Mouse (Mus musculus): ENCODE measurements at regions not wholly inside any gene's neighbourhood (a gene's known extent, or its start where the extent isn't known, plus 50 kb on each side); places are given as distances from the start of the nearest gene placed in this dataset.

- Histone ChIP-seq H3K4me2 (replicated peaks; ENCODE audit: low read depth) (no peak overlapping the region), H3K9ac (ENCODE audit: low read depth, low read length) (no peak overlapping the region), H3K4me1 (replicated peaks; ENCODE audit: control insufficient read depth, insufficient read depth, low read length) (no peaks in the 10 kb centered on the region), H3K27me3 (replicated peaks; ENCODE audit: control insufficient read depth, insufficient read depth, low read length) (no peaks in the 10 kb centered on the region), H3K9me3 (ENCODE audit: control insufficient read depth) (no peaks in the 10 kb centered on the region), H3K27ac (ENCODE audit: low read depth, low read length) (no peak overlapping the region), H3K36me3 (ENCODE audit: control insufficient read depth, insufficient read depth) (no peaks in the 10 kb centered on the region), H3K4me3 (ENCODE audit: low read depth, low read length) (no peak overlapping the region)
- 68% methylated on average over 2 of the region's 2 CpGs for WGBS
- ATAC-seq, result no peak
- TF ChIP-seq CTCF (IDR thresholded peaks at IDR 0.05; ENCODE audit: low read depth), result no peak
Measured at GRCm38 (mm10) chr12:68728882-68729281, 430.1 kb downstream of the Rps29 start.

DNA sequence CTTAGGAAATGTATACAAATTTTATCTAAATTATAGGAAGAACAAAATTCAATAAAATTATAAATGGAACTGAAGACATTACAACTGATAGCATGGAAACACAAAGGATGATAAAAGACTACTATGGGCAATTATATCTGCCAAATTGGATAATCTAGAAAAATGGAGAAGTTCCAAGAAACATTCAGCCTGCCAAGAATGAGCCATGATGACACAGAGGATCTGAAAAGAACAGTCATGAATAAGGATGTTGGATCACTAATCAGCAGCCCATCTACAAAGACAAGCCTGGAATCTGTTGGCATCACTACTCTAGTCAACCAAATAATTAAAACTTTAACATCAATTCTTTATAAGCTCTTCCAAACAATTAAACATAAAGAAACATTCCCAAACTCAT, 440.0 kb downstream of the Rps29 start:
- Histone ChIP-seq H3K36me3 (ENCODE audit: control insufficient read depth, insufficient read depth) (no peaks in the 10 kb centered on the region), H3K9me3 (ENCODE audit: control insufficient read depth) (no peaks in the 10 kb centered on the region), H3K4me1 (replicated peaks; ENCODE audit: control insufficient read depth, insufficient read depth, low read length) (no peaks in the 10 kb centered on the region), H3K9ac (ENCODE audit: low read depth, low read length) (no peak overlapping the region), H3K27ac (ENCODE audit: low read depth, low read length) (no peak overlapping the region), H3K4me2 (replicated peaks; ENCODE audit: low read depth) (no peak overlapping the region), H3K4me3 (ENCODE audit: low read depth, low read length) (no peak overlapping the region), H3K27me3 (replicated peaks; ENCODE audit: control insufficient read depth, insufficient read depth, low read length) (no peaks in the 10 kb centered on the region)
- ATAC-seq, result no peak
- TF ChIP-seq CTCF (IDR thresholded peaks at IDR 0.05; ENCODE audit: low read depth), result no peak

- H3K27ac ChIP-seq (ENCODE audit: low read depth, low read length), result no peak overlapping the region
- no peak for ATAC-seq
- no peak overlapping the region for H3K4me3 ChIP-seq (ENCODE audit: low read depth, low read length)
- 77% methylated on average over 11 of the region's 11 CpGs for WGBS
- no peak overlapping the region for H3K4me2 ChIP-seq (replicated peaks; ENCODE audit: low read depth)
- no peaks in the 10 kb centered on the region for H3K27me3 ChIP-seq (replicated peaks; ENCODE audit: control insufficient read depth, insufficient read depth, low read length)
- no peak for TF ChIP-seq CTCF (IDR thresholded peaks at IDR 0.05; ENCODE audit: low read depth)
- H3K36me3 ChIP-seq (ENCODE audit: control insufficient read depth, insufficient read depth), result no peaks in the 10 kb centered on the region
- H3K9ac ChIP-seq (ENCODE audit: low read depth, low read length), result no peak overlapping the region
- no peaks in the 10 kb centered on the region for H3K9me3 ChIP-seq (ENCODE audit: control insufficient read depth)
- H3K4me1 ChIP-seq (replicated peaks; ENCODE audit: control insufficient read depth, insufficient read depth, low read length), result no peaks in the 10 kb centered on the region
Measured at GRCm38 (mm10) chr12:68694275-68695267, 464.4 kb downstream of the Rps29 start.

GRCm38 (mm10) chr12:68688262-68688661, 470.7 kb downstream of the Rps29 start:
- H3K9ac ChIP-seq (ENCODE audit: low read depth, low read length), result no peak overlapping the region
- no peak overlapping the region for H3K4me3 ChIP-seq (ENCODE audit: low read depth, low read length)
- H3K27me3 ChIP-seq (replicated peaks; ENCODE audit: control insufficient read depth, insufficient read depth, low read length), result no peaks in the 10 kb centered on the region
- 66% methylated on average over 3 of the region's 3 CpGs for WGBS
- no peak overlapping the region for H3K4me2 ChIP-seq (replicated peaks; ENCODE audit: low read depth)
- no peaks in the 10 kb centered on the region for H3K36me3 ChIP-seq (ENCODE audit: control insufficient read depth, insufficient read depth)
- H3K9me3 ChIP-seq (ENCODE audit: control insufficient read depth), result no peaks in the 10 kb centered on the region
- H3K27ac ChIP-seq (ENCODE audit: low read depth, low read length), result no peak overlapping the region
- no peak for ATAC-seq
- no peak for TF ChIP-seq CTCF (IDR thresholded peaks at IDR 0.05; ENCODE audit: low read depth)
- no peaks in the 10 kb centered on the region for H3K4me1 ChIP-seq (replicated peaks; ENCODE audit: control insufficient read depth, insufficient read depth, low read length)

DNA sequence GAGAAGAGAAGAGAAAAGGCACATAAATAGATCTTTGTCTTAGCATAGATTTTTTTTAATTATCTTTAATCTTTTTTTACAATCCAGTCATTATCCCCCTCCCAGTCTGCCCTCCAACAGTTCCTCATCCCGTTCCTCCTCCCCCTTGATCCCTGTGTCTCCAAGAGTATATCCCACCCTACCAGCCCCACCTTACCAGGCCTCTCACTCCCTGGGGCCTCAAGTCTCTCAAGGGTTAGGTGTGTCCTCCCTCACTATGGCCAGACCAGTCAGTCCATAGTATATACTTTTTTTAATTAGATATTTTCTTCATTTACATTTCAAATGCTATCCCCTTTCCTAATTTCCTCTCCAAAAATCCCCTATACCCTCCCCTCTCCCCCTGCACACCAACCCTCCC, 475.1 kb downstream of the Rps29 start:
- ATAC-seq, result no peak
- no peak overlapping the region for H3K9ac ChIP-seq (ENCODE audit: low read depth, low read length)
- no peak for TF ChIP-seq CTCF (IDR thresholded peaks at IDR 0.05; ENCODE audit: low read depth)
- no peaks in the 10 kb centered on the region for H3K9me3 ChIP-seq (ENCODE audit: control insufficient read depth)
- no peak overlapping the region for H3K4me2 ChIP-seq (replicated peaks; ENCODE audit: low read depth)
- H3K4me1 ChIP-seq (replicated peaks; ENCODE audit: control insufficient read depth, insufficient read depth, low read length), result no peaks in the 10 kb centered on the region
- H3K27ac ChIP-seq (ENCODE audit: low read depth, low read length), result no peak overlapping the region
- H3K4me3 ChIP-seq (ENCODE audit: low read depth, low read length), result no peak overlapping the region
- no peaks in the 10 kb centered on the region for H3K27me3 ChIP-seq (replicated peaks; ENCODE audit: control insufficient read depth, insufficient read depth, low read length)
- H3K36me3 ChIP-seq (ENCODE audit: control insufficient read depth, insufficient read depth), result no peaks in the 10 kb centered on the region
- WGBS, result 67% methylated on average over 1 of the region's 1 CpGs

DNA sequence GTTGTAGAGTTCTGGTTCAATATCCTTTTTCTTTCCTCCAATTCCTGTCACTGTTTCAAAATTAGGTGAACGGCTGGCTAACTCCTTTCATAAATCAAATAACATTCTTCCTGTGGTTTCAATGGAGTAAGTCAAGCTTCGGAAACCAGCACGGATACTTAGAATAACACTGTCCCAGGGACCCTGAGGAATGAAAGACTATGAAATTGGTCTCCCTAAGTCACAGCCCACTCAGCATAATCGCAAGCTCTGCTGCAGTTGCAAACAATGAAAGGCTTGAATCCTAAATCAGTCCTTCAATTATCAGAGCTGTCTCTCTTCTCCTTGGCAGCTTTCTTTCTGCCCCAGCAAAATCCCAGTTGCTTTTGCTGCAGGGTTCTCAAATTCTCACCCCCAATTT, 475.8 kb downstream of the Rps29 start:
- Histone ChIP-seq H3K9me3 (ENCODE audit: control insufficient read depth) (no peaks in the 10 kb centered on the region), H3K4me1 (replicated peaks; ENCODE audit: control insufficient read depth, insufficient read depth, low read length) (no peaks in the 10 kb centered on the region), H3K9ac (ENCODE audit: low read depth, low read length) (no peak overlapping the region), H3K27ac (ENCODE audit: low read depth, low read length) (no peak overlapping the region), H3K4me3 (ENCODE audit: low read depth, low read length) (no peak overlapping the region), H3K36me3 (ENCODE audit: control insufficient read depth, insufficient read depth) (no peaks in the 10 kb centered on the region), H3K27me3 (replicated peaks; ENCODE audit: control insufficient read depth, insufficient read depth, low read length) (no peaks in the 10 kb centered on the region), H3K4me2 (replicated peaks; ENCODE audit: low read depth) (no peak overlapping the region)
- 62% methylated on average over 4 of the region's 4 CpGs for WGBS
- no peak for TF ChIP-seq CTCF (IDR thresholded peaks at IDR 0.05; ENCODE audit: low read depth)
- no peak for ATAC-seq

Measured in intestine, postnatal 0 days (tissue).